Mouse (Mus musculus): ENCODE measurements at regions not wholly inside any gene's neighbourhood (a gene's known extent, or its start where the extent isn't known, plus 50 kb on each side); places are given as distances from the start of the nearest gene placed in this dataset.

- TF ChIP-seq CTCF (IDR thresholded peaks at IDR 0.05) (no peak), EP300 (IDR thresholded peaks at IDR 0.05) (no peak)
These were observed 397.0 kb downstream of the Matn1 start for GRCm38 (mm10) chr4:131340993-131341695.
